Mouse (Mus musculus) urinary bladder, postnatal 4 days (tissue): ENCODE results near the gene Cacna1f.

Source experiments
- DNase-seq, 2 experiments: peaks; one replicate each; pipeline ENCODE4 v3.0.0; 2021 to 2022; ENCODE audit warnings: low spot score in 2 of 2

The Cacna1f gene

GRCm38 (mm10) chrX:7606783-7607182, at the start of gene Cacna1f:
Cacna1f (plus strand) TSS chrX:7607083.
- DNase-seq, result no peak

- DNase-seq, result no peak
These were observed 43.8 kb upstream of the Cacna1f start for GRCm38 (mm10) chrX:7563076-7563475.

- DNase-seq, result no peak
These were observed 40.5 kb upstream of the Cacna1f start for GRCm38 (mm10) chrX:7566352-7566751.

GRCm38 (mm10) chrX:7567491-7567890, 39.4 kb upstream of the Cacna1f start:
- no peak for DNase-seq

GRCm38 (mm10) chrX:7570481-7571175, 36.3 kb upstream of the Cacna1f start:
- no peak for DNase-seq

- DNase-seq, result no peak
These were observed 35.2 kb upstream of the Cacna1f start for GRCm38 (mm10) chrX:7571565-7572136.

- no peak for DNase-seq
These were observed 34.4 kb upstream of the Cacna1f start for GRCm38 (mm10) chrX:7572466-7572865.

GRCm38 (mm10) chrX:7573176-7574086, 33.5 kb upstream of the Cacna1f start, which contains the start of gene Foxp3:
Foxp3 (plus strand) TSS chrX:7573644.
- DNase-seq, result peak; percentile 17 to 64

GRCm38 (mm10) chrX:7574087-7574884, 32.6 kb upstream of the Cacna1f start, which contains the start of gene Ppp1r3f:
Ppp1r3f (minus strand) TSS chrX:7574283.
- DNase-seq, result peak; percentile 86 to 91

- DNase-seq, result no peak
These were observed 32.0 kb upstream of the Cacna1f start for GRCm38 (mm10) chrX:7574885-7575231.

- DNase-seq, result no peak
These were observed 25.7 kb upstream of the Cacna1f start for GRCm38 (mm10) chrX:7581151-7581550.

GRCm38 (mm10) chrX:7583881-7584280, 23.0 kb upstream of the Cacna1f start:
- DNase-seq, result no peak

GRCm38 (mm10) chrX:7586356-7586755, 20.5 kb upstream of the Cacna1f start:
- DNase-seq, result no peak

- DNase-seq, result no peak
These were observed 11.5 kb upstream of the Cacna1f start for GRCm38 (mm10) chrX:7595371-7595770.

- DNase-seq, result no peak
These were observed 2.9 kb upstream of the Cacna1f start for GRCm38 (mm10) chrX:7604004-7604403.

GRCm38 (mm10) chrX:7604879-7605574, 1.9 kb upstream of the Cacna1f start, which contains the start of gene Ccdc22:
Ccdc22 (minus strand) TSS chrX:7605517.
- peak; percentile 66 to 81 for DNase-seq

GRCm38 (mm10) chrX:7605575-7605941, 1.3 kb upstream of the Cacna1f start:
- no peak for DNase-seq

GRCm38 (mm10) chrX:7610035-7610434, 3.2 kb downstream of the Cacna1f start:
- DNase-seq, result no peak

- no peak for DNase-seq
These were observed 3.8 kb downstream of the Cacna1f start for GRCm38 (mm10) chrX:7610536-7611258.

GRCm38 (mm10) chrX:7617889-7618551, 11.1 kb downstream of the Cacna1f start:
- DNase-seq, result no peak
